Mouse (Mus musculus): ENCODE measurements around the gene Ube2q1.

Ube2q1 gene

GRCm38 (mm10) chr3:89821548-89822480 is 48.4 kb downstream of the Ube2q1 start:
- no peak for DNase-seq

- no peak for DNase-seq
These were observed 50.2 kb downstream of the Ube2q1 start for GRCm38 (mm10) chr3:89823594-89823993.

GRCm38 (mm10) chr3:89826295-89826694 is 52.9 kb downstream of the Ube2q1 start:
- DNase-seq, result no peak

- peak; percentile 44 for DNase-seq
These were observed 57.6 kb downstream of the Ube2q1 start, which contains the start of gene She for GRCm38 (mm10) chr3:89830815-89831591. Gene She (plus strand): TSS chr3:89831370.
